Mouse (Mus musculus) left cerebral cortex, adult 2 months (tissue): Measurements from ENCODE around the gene Plppr1. TPM values are rescaled to one million over a fixed set of nuclear protein-coding genes. Genes with fewer than 3 reads are reported as not detected.
"Not testable (repeated sequence)": the region's sequence is repeated elsewhere in the genome, so short reads cannot be mapped to it uniquely, and the experiment has no call there.

ENCODE experiments used
- DNase-seq, 2 experiments: peaks; one replicate each; pipeline ENCODE4 v3.0.0; 2021 to 2022; ENCODE audit warnings: low spot score in 2 of 2, mixed read lengths in 1 of 2; ENCODE audit errors: extremely low spot score in 1 of 2
- H3K27ac ChIP-seq: fragments of 200-600 bp; 2 replicates; pipeline ENCODE4 v1.8.1; 2022
- H3K4me3 ChIP-seq: fragments of 200-600 bp; 2 replicates; pipeline ENCODE4 v1.8.1; 2022
- CTCF ChIP-seq: fragments of 200-600 bp; IDR thresholded peaks from 2 replicates; pipeline ENCODE4 v1.8.1; 2022; ENCODE audit warnings: antibody characterized with exemption, mild to moderate bottlenecking, moderate library complexity
- intact Hi-C: fragments of 180-260 bp; cut with DNase I; formaldehyde crosslinking; loops from one replicate; pipeline ENCODE4 v1.15.1; 2025
- total RNA-seq, 2 experiments: library from RNA; stranded (reverse); gene quantifications; 2 replicates each; pipeline ENCODE4 v1.2.3; 2021

The Plppr1 gene
- total RNA-seq, 2 experiments from 2014 or later: 7.9 to 11.4 TPM

- DNase-seq: no peak
- TF ChIP-seq CTCF: no peak
- intact Hi-C loops: loop anchor here (1.0 kb wide), 1 partner anchor 69 kb away; no protein-coding TSS in a partner anchor
- Histone ChIP-seq H3K27ac (no peak overlapping the region), H3K4me3 (no peak overlapping the region)
Observed at GRCm38 (mm10) chr4:49348677-49349076, 289.6 kb downstream of the Plppr1 start.

- TF ChIP-seq CTCF: no peak
- intact Hi-C loops: loop anchor here (1.0 kb wide), 1 partner anchor 85 kb away; no protein-coding TSS in a partner anchor
- no peak overlapping the region for H3K4me3 ChIP-seq
Observed at GRCm38 (mm10) chr4:49350470-49350869, 291.4 kb downstream of the Plppr1 start.

GRCm38 (mm10) chr4:49357097-49357496 lies 298.0 kb downstream of the Plppr1 start:
- no peak for DNase-seq
- TF ChIP-seq CTCF: no peak
- intact Hi-C loops: no loop called here
- Histone ChIP-seq H3K4me3 (no peak overlapping the region), H3K27ac (no peak overlapping the region)

More at GRCm38 (mm10) chr4:49350470-49350869, 291.4 kb downstream of the Plppr1 start:
- no peak for DNase-seq
- H3K27ac ChIP-seq: no peak overlapping the region

- H3K27ac ChIP-seq, DNase-seq, intact Hi-C loops, H3K4me3 ChIP-seq: not testable (repeated sequence)
Observed at GRCm38 (mm10) chr4:49368046-49368445, 309.0 kb downstream of the Plppr1 start.

- intact Hi-C loops, DNase-seq: not testable (repeated sequence)
Observed at GRCm38 (mm10) chr4:49383576-49384318, 324.7 kb downstream of the Plppr1 start.

GRCm38 (mm10) chr4:49386873-49387272 lies 327.8 kb downstream of the Plppr1 start:
- intact Hi-C loops: no loop called here
- TF ChIP-seq CTCF: no peak
- Histone ChIP-seq H3K4me3 (no peak overlapping the region), H3K27ac (no peak overlapping the region)
- no peak for DNase-seq

More at GRCm38 (mm10) chr4:49383576-49384318, 324.7 kb downstream of the Plppr1 start:
- not testable (repeated sequence) for H3K4me3 ChIP-seq, H3K27ac ChIP-seq
